Mouse (Mus musculus) lung, adult 2 months (tissue): Measurements from ENCODE around the gene D430042O09Rik.

Experiments used
- CTCF ChIP-seq: fragments of 200-500 bp; IDR thresholded peaks from 2 replicates; pipeline ENCODE4 v1.5.1; 2011; ENCODE audit warnings: mild to moderate bottlenecking, low read length, control low read depth; ENCODE audit not compliant: insufficient read depth
- POLR2A ChIP-seq: fragments of 200-500 bp; IDR thresholded peaks from 2 replicates; pipeline ENCODE4 v1.6.1; 2011; ENCODE audit warnings: low read depth, mild to moderate bottlenecking, control low read depth, low read length, borderline replicate concordance; ENCODE audit errors: extremely low read depth

DNA sequence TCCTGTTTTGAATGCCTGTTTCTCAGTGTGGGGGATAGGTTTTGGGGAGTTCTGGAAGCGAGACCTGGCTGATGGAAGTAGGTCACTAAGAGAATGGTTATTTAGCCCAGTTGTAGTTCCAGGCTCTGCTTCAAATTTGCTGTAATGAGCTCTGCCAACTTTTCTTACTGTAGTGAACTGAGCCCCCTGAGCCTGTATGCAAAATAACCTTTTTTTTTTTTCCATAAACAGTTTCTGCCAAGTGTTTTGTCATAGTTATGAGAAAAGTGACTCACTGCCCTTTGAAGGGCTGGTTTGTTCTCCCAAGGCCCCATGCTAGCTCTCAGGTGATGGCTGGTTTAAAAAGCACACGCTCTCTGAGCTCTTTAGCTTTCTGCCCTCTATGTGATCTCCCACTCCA is 125.8 kb downstream of the D430042O09Rik start:
- TF ChIP-seq CTCF (no peak), POLR2A (no peak)
